Mouse (Mus musculus) myocyte (in vitro differentiated cells): ENCODE data around the gene Gtf3a.

Experiments used
- CEBPB ChIP-seq: IDR thresholded peaks from 2 replicates; pipeline ENCODE4 v1.6.1; 2011; ENCODE audit warnings: mild to moderate bottlenecking, moderate library complexity; ENCODE audit not compliant: poor library complexity, insufficient read depth, severe bottlenecking
- E2F4 ChIP-seq: IDR thresholded peaks from one replicate; pipeline ENCODE4 v1.6.1; 2011; ENCODE audit warnings: mild to moderate bottlenecking, control low read depth, moderate library complexity; ENCODE audit not compliant: insufficient read depth
- MYOG ChIP-seq, 3 experiments: IDR thresholded peaks; one replicate each; pipeline ENCODE4 v1.6.1; 2011; ENCODE audit warnings: control low read depth in 2 of 3, low read depth in 2 of 3, mild to moderate bottlenecking in 2 of 3; ENCODE audit not compliant: insufficient read length in 2 of 3, control insufficient read depth in 1 of 3, insufficient read depth in 1 of 3
- POLR2A ChIP-seq: IDR thresholded peaks from one replicate; pipeline ENCODE4 v1.6.1; 2011; ENCODE audit warnings: low read depth, mild to moderate bottlenecking, control low read depth, moderate library complexity; ENCODE audit not compliant: insufficient read length
- POLR2AphosphoS2 ChIP-seq: IDR thresholded peaks from one replicate; pipeline ENCODE4 v1.6.1; 2011; ENCODE audit warnings: low read depth, control low read depth; ENCODE audit not compliant: insufficient read length
- REST ChIP-seq: IDR thresholded peaks from one replicate; pipeline ENCODE4 v1.6.1; 2011; ENCODE audit warnings: mild to moderate bottlenecking, control low read depth, moderate library complexity; ENCODE audit not compliant: insufficient read depth, insufficient read length
- SRF ChIP-seq: IDR thresholded peaks from one replicate; pipeline ENCODE4 v1.6.1; 2011; ENCODE audit warnings: low read depth; ENCODE audit not compliant: control insufficient read depth, insufficient read length
- TCF12 ChIP-seq: IDR thresholded peaks from one replicate; pipeline ENCODE4 v1.6.1; 2011; ENCODE audit warnings: mild to moderate bottlenecking, control low read depth; ENCODE audit not compliant: poor library complexity, insufficient read depth, severe bottlenecking
- TCF3 ChIP-seq: IDR thresholded peaks from one replicate; pipeline ENCODE4 v1.6.1; 2011; ENCODE audit warnings: low read depth, control low read depth; ENCODE audit not compliant: insufficient read length
- USF1 ChIP-seq: IDR thresholded peaks from one replicate; pipeline ENCODE4 v1.6.1; 2011; ENCODE audit warnings: low read depth, mild to moderate bottlenecking, control low read depth, moderate library complexity

DNA sequence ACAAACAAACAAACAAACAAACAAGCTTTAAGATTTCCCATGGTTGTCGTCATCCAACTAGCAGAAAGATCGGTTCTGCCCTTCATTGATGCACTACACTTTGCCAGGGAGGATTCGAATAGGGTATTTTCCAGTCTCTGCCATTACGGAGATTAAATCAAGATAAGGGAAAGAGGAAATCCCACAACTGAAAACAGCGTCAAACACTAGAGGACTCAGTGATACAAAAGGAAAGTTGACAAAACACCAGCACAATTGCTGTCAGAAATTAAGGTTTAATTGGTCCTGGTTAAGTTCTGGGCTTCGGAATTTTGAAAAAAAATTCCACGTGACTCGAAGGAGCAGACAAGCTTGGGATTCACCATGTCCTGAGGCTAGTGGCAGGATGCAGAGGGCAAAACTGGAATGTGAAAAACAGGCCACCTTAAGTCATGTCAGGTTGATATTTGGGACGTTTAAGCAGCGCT is 383 bp upstream of the Gtf3a start:
- TF ChIP-seq POLR2A (no peak), TCF12 (no peak), E2F4 (no peak), CEBPB (no peak), POLR2AphosphoS2 (no peak), USF1 (peak; percentile 1), MYOG (IDR thresholded peaks at IDR 0.05; ENCODE audit: control insufficient read depth in 1 of 3, insufficient read depth in 1 of 3, insufficient read length in 2 of 3, low read depth in 2 of 3) (no peak), SRF (no peak), TCF3 (no peak), REST (no peak)
